Comparison of ENCODE assay signal across 25 mouse cellular contexts in genomic region chr2:71152170-71152569, GRCm38 (mm10). TPM values are rescaled to one million over a fixed set of nuclear protein-coding genes. Genes with fewer than 3 reads are reported as not detected.
DNase-seq lines count a peak whose midpoint lies in the region; ATAC-seq and TF ChIP-seq lines count a peak whose summit lies in the region.
"Had no signal": no experiment of that assay in that cellular context is flagged by ENCODE, and none has a peak within 500 bp of the region (broad histone marks: within the 10 kb centered on the region; RNA-seq: fewer than 3 reads in every experiment).

No protein-coding gene starts in this region.

- no peak for ATAC-seq in kidney, postnatal 0 days (replicated peaks; ENCODE audit: low FRiP score, low read depth)
- ATAC-seq in lung, postnatal 0 days: no peak
- no peak for ATAC-seq in G1E (ENCODE audit: extremely low read depth, insufficient number of reproducible peaks, low FRiP score, poor library complexity, severe bottlenecking)
- ATAC-seq: activated CD4-positive, CD25-positive, alpha-beta regulatory T cell, adult 4 months; CD4-positive, CD25-positive, alpha-beta regulatory T cell, adult 4 months; forebrain, embryonic 16.5 days; hindbrain, embryonic 16.5 days; midbrain, embryonic 15.5 days had no signal

- no peaks in the 10 kb centered on the region; the same call in 1 of the 2 replicates for H3K9me3 ChIP-seq in kidney, postnatal 0 days (replicated peaks; ENCODE audit: low read length)
- no peaks in the 10 kb centered on the region for H3K9me3 ChIP-seq in lung, postnatal 0 days (ENCODE audit: low read length)
- no peaks in the 10 kb centered on the region for H3K9me3 ChIP-seq in G1E (replicated peaks)
- H3K9me3 ChIP-seq: heart, embryonic 15.5 days; midbrain, embryonic 15.5 days had no signal

- DNase-seq in kidney, postnatal 0 days (ENCODE audit: low spot score): no peak
- no peak for DNase-seq in kidney, postnatal 10 days
- no peak for DNase-seq in lung, postnatal 0 days (ENCODE audit: low spot score)
- DNase-seq in lung, adult 2 months: no peak
- DNase-seq in G1E (ENCODE audit: low spot score): no peak
- no peak for DNase-seq in spleen, postnatal 14 days (ENCODE audit: low spot score in 2 of 2)
- no peak for DNase-seq in spleen, adult 18-20 months
- DNase-seq: adrenal gland, adult 2 months; adrenal gland, postnatal 36 days; cerebellum, adult 18-20 months; cerebellum, postnatal 14 days; gastrocnemius, postnatal 10 days; kidney, adult 8-10 months; kidney, postnatal 25 days; left cerebral cortex, postnatal 4 days; lung, postnatal 10 days; right cerebral cortex, postnatal 25 days had no signal

- no peak overlapping the region for H3K27ac ChIP-seq in kidney, postnatal 0 days
- H3K27ac ChIP-seq in lung, postnatal 0 days (ENCODE audit: low read length): no peak overlapping the region
- H3K27ac ChIP-seq: heart, embryonic 15.5 days; liver, embryonic 15.5 days; midbrain, embryonic 15.5 days had no signal

- TF ChIP-seq POLR2A in lung, adult 2 months (IDR thresholded peaks at IDR 0.05; ENCODE audit: borderline replicate concordance, extremely low read depth, low read depth, low read length): no peak

- H3K4me1 ChIP-seq in kidney, postnatal 0 days (replicated peaks; ENCODE audit: insufficient read depth, low read length): no peaks in the 10 kb centered on the region
- no peaks in the 10 kb centered on the region for H3K4me1 ChIP-seq in lung, postnatal 0 days (ENCODE audit: insufficient read depth, low read depth, low read length)
- H3K4me1 ChIP-seq in lung, adult 2 months (ENCODE audit: control insufficient read depth, insufficient read depth, low read length): no peaks in the 10 kb centered on the region
- H3K4me1 ChIP-seq in G1E (ENCODE audit: insufficient read depth, low read depth, low read length): no peaks in the 10 kb centered on the region; the same call in 1 of the 2 replicates
- H3K4me1 ChIP-seq: liver, embryonic 15.5 days had no signal

- peak; percentile 9; the same call in 1 of the 2 replicates for TF ChIP-seq CTCF in kidney, postnatal 0 days (IDR thresholded peaks at IDR 0.05; ENCODE audit: low read depth)
- peak; percentile 15; the same call in 1 of the 2 replicates for TF ChIP-seq CTCF in lung, postnatal 0 days (IDR thresholded peaks at IDR 0.05)
- TF ChIP-seq CTCF in lung, adult 2 months (IDR thresholded peaks at IDR 0.05; ENCODE audit: insufficient read depth, low read length): no peak
- 0 out of 2 replicates have a peak, but pooled peaks have one; percentile 9 for TF ChIP-seq CTCF in G1E (IDR thresholded peaks at IDR 0.05; ENCODE audit: low read depth, low read length)

- WGBS in kidney, postnatal 0 days: 91% methylated on average over 4 of the region's 4 CpGs
- 93% methylated on average over 4 of the region's 4 CpGs for WGBS in lung, postnatal 0 days
- WGBS in lung, adult 2 months: 88% methylated on average over 4 of the region's 4 CpGs

- no peak overlapping the region for H3K4me2 ChIP-seq in kidney, postnatal 0 days (ENCODE audit: low read length)
- H3K4me2 ChIP-seq in lung, postnatal 0 days (replicated peaks; ENCODE audit: low read depth, low read length): no peak overlapping the region
- H3K4me2 ChIP-seq: heart, embryonic 15.5 days; liver, embryonic 15.5 days; midbrain, embryonic 15.5 days had no signal

- H3K4me3 ChIP-seq in kidney, postnatal 0 days (replicated peaks; ENCODE audit: low read depth, low read length): no peak overlapping the region
- H3K4me3 ChIP-seq in lung, postnatal 0 days (ENCODE audit: low read depth, low read length): no peak overlapping the region
- H3K4me3 ChIP-seq in lung, adult 2 months (replicated peaks; ENCODE audit: extremely low read depth, low read depth, low read length): no peak overlapping the region
- no peak overlapping the region for H3K4me3 ChIP-seq in G1E (ENCODE audit: low read depth, low read length)
- H3K4me3 ChIP-seq: erythroblast, embryonic 14.5 days; heart, embryonic 15.5 days; liver, embryonic 15.5 days; midbrain, embryonic 15.5 days had no signal

- no peak overlapping the region for H3K9ac ChIP-seq in kidney, postnatal 0 days (ENCODE audit: low read depth, low read length)
- no peak overlapping the region for H3K9ac ChIP-seq in lung, postnatal 0 days (replicated peaks; ENCODE audit: low read depth)
- H3K9ac ChIP-seq: heart, embryonic 15.5 days; liver, embryonic 15.5 days; midbrain, embryonic 15.5 days had no signal

- no peak for TF ChIP-seq EP300 in lung, postnatal 0 days (IDR thresholded peaks at IDR 0.05)

- H3K36me3 ChIP-seq in kidney, postnatal 0 days (ENCODE audit: insufficient read depth, low read length): no peaks in the 10 kb centered on the region
- H3K36me3 ChIP-seq in lung, postnatal 0 days (ENCODE audit: insufficient read depth, low read length): no peaks in the 10 kb centered on the region
- H3K36me3 ChIP-seq in G1E (replicated peaks): no peaks in the 10 kb centered on the region
- H3K36me3 ChIP-seq: heart, embryonic 15.5 days; liver, embryonic 15.5 days; midbrain, embryonic 15.5 days had no signal

- H3K27me3 ChIP-seq in kidney, postnatal 0 days (ENCODE audit: insufficient read depth, low read length): no peaks in the 10 kb centered on the region
- H3K27me3 ChIP-seq in lung, postnatal 0 days (replicated peaks; ENCODE audit: insufficient read depth, low read length): no peaks in the 10 kb centered on the region
- H3K27me3 ChIP-seq in G1E (ENCODE audit: insufficient read depth, low read length): peaks cover 23% of the 10 kb centered on the region
- H3K27me3 ChIP-seq: heart, embryonic 15.5 days; liver, embryonic 15.5 days; midbrain, embryonic 15.5 days had no signal

RNA-seq across cellular contexts. Expression of gene Cybrd1, which starts 34.4 kb away (rescaled TPM):
- 1.0 and 1.2 TPM in 2 replicates for polyA plus RNA-seq in kidney, postnatal 0 days (2015; fragmentation: Nextera tagmentation; extraction: Ambion mirVana)
- 4.1 and 4.5 TPM in 2 replicates for polyA plus RNA-seq in lung, postnatal 0 days (2015; fragmentation: Nextera tagmentation; extraction: Ambion mirVana)
- 7.4 and 8.3 TPM in 2 replicates for polyA plus RNA-seq in lung, adult 2 months (2012; rRNA removed)
- total RNA-seq in G1E (2014; fragmentation: Nextera tagmentation) (0.24 TPM in 1 of 2 replicates, not detected in the other), G1E (2017) (0.06 and 0.11 TPM in 2 replicates)
- not detected in 2 replicates for polyA plus RNA-seq in G1E (2012)
- polyA plus RNA-seq: erythroblast, embryonic 14.5 days had no signal

RNA-seq across cellular contexts. Expression of gene Dync1i2, which starts 59.3 kb away (rescaled TPM):
- polyA plus RNA-seq in kidney, postnatal 0 days (2015; fragmentation: Nextera tagmentation; extraction: Ambion mirVana): 80.9 and 88.8 TPM in 2 replicates
- polyA plus RNA-seq in lung, postnatal 0 days (2015; fragmentation: Nextera tagmentation; extraction: Ambion mirVana): 76.6 and 83.9 TPM in 2 replicates
- polyA plus RNA-seq in lung, adult 2 months (2012; rRNA removed): 13.6 and 27.9 TPM in 2 replicates
- total RNA-seq in G1E (2014; fragmentation: Nextera tagmentation): 134 and 148 TPM in 2 replicates
- total RNA-seq in G1E (2017): 114 and 131 TPM in 2 replicates
- 6.5 and 12.0 TPM in 2 replicates for polyA plus RNA-seq in G1E (2012)
